Mouse (Mus musculus) cerebellum, adult 11-12 months (tissue): Measurements from ENCODE around the gene Hspa8.

Experiments used
- DNase-seq: peaks from one replicate; pipeline ENCODE4 v3.0.0; 2022

Gene Hspa8

DNA sequence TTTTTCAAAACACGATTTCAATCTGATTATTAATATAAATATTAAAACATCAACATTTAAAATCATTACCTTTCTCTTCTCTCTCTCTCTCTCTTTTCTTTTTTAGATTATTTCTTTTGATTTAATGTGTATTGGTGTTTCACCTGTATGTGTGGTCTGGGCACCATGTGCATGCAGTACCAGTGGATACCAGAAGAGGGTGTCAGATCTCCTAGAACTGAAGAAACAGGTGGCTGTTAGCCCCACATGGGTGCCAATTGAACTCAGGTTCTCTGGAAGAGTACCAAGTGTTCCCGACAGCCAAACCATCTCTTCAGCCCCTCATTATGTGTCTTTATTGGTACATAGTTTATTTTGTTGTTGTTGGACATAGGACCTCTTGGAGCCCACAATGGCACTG lies 11.1 kb downstream of the Hspa8 start:
- DNase-seq = no peak

DNA sequence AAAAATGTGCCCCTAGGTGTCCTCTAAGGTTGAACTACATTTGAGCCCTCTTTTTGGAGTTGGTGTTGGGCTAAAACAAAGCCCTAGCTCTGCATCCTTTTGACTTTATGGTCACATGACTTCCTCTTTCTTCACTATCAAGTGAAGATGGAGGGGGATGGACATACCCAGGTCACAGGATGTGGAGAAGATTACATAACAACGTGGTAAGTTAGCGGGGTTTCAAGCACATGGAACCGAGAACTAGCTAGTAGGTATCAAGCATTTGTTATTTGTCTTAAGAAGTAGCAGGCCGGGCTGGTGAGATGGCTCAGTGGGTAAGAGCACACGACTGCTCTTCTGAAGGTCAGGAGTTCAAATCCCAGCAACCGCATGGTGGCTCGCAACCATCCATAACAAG lies 13.3 kb downstream of the Hspa8 start:
- no peak for DNase-seq

GRCm38 (mm10) chr9:40817325-40818028 lies 16.7 kb downstream of the Hspa8 start:
- DNase-seq = no peak

GRCm38 (mm10) chr9:40825601-40826000 lies 24.8 kb downstream of the Hspa8 start:
- no peak for DNase-seq

DNA sequence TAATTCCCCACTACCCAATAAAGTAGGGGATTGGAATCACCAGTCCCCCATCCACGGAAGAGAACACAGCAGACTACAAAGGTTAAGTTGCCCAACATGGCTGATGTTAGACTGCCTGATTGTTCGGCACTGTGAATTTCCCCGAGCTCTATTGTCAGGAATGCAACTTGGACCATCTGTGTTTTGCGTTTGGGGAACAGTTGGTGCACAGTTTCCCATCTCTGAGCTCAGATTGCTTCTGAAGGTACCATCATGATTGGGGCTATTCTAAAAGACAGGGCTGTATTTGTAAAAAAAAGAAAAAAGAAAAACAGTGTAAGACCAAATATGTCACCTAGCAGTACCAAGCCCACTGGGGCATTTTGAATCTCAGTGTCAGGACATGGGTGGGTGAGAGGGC lies 26.6 kb downstream of the Hspa8 start:
- DNase-seq = no peak

DNA sequence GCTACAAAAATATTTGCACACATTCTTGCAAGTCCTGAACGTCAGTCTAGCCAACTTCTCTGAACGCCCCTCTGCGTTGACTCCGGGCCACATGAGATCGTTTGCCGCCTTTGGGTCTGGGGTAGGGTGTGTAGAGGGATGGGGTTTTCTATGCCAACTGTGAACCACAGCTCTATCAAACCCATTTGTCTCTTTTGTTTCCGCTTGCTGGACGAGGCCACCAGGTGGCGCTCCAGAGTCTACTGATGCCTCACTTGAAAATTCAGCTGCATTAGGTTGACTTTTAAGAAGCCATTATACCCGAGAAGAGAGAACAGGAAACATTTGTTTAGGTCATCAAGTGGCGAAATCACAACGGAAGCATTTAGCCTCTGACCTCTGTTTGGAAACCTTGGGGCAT lies 33.8 kb downstream of the Hspa8 start:
- peak; percentile 62 for DNase-seq

DNA sequence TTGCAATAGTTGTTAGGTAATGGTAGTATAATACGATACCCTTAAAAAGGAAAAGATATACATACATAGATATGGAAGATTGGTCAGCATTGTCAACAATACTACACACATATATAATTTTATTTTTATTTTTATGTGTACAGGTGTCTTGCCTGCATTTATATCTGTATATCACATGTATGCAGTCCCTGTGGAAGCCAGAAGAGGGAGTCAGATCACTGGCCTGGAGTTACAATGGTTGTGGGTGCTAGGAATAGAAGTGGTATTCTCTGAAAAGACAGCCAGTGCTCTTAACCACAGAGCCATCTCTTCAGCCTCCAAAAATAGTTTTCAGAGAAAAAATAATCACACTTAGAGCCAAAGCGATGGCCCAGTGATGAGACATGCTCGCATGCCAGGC lies 35.9 kb downstream of the Hspa8 start:
- DNase-seq = no peak

DNA sequence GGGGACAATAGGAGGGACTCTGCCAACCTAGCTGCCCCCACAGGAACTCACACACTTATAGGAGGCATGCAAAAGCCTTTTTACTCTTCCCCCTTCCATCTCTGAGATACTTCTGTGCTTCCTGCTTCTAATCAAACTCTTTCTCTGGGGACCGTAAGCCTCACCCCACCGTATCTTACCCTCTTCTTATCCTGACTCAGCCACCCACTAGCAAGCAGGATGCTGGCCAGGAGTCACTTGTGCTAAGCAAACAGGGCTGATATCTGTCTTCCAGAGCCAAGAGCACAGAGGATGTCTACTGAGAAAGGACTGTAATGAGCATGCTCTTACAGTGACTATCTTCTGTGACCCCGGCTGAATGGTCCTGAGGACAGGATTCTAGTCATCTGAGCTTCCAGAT lies 38.9 kb downstream of the Hspa8 start:
- DNase-seq = no peak

GRCm38 (mm10) chr9:40851515-40851914 lies 50.7 kb downstream of the Hspa8 start:
- no peak for DNase-seq

- no peak for DNase-seq
Observed at GRCm38 (mm10) chr9:40858461-40859160, 57.8 kb downstream of the Hspa8 start.

DNA sequence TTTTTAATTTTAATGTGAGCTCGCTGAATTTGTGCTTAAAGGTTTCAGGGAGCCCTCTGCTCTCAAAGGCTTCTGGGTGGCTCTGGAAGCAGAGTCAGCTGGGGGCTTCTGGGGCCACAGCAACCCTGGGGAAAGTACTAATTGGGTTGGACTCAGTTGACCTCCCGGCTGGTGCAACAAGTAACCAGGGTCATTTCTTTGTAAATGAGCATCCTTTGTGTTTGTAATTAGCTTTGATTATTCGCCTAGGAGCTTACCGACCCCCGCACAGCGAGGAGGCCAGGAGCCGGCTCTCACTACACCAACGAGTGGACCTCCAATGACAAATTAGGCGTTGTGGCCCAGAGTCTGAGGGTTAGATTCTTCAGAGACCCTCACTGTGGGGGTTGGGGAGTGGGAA lies 58.4 kb downstream of the Hspa8 start:
- no peak for DNase-seq
